Mouse (Mus musculus): ENCODE measurements around the gene Trp53i13.
"Not testable (repeated sequence)": the region's sequence is repeated elsewhere in the genome, so short reads cannot be mapped to it uniquely, and the experiment has no call there.

Gene Trp53i13

DNA sequence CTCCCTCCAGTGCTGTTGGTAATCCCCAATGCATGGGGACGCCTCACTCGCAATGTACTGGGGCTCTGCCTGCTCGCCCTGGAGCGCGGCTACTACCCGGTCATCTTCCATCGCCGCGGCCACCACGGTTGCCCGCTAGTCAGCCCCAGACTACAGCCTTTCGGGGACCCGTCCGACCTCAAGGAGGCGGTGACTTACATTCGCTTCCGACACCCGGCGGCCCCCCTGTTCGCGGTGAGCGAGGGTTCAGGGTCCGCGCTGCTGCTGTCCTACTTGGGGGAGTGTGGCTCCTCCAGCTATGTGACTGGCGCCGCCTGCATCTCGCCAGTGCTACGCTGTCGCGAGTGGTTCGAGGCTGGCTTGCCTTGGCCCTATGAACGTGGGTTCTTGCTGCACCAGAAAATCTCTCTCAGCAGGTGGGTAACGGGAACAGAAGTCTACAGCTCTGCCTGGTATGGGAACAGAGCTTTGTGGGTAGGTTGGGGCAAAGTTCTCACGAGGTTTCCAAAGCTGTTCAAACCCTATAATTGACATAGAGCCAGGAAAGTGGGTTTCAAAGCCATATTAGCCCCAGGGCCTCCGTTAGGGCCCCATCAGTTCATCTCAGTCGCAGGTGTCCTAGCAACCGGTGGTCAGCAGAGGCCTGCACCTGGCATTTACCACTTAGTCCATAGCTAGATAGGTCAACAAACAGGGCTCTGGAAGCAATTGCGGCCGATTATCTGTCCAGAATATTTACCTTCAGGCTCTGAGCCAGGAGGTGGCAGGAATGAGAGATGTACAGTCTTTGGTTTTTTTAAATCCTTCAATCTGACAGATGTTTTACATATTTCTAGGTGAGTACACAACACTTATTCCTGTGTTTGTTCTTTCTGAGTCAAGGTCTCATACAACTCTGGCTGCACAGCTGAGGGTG, at the start of gene Trp53i13:
Trp53i13 (minus strand) TSS at position 344 of the 916 bp plus-strand sequence.
- DNase-seq (ENCODE audit: low spot score in 2 of 2): peak in 1 of 2 experiments; percentile 52

DNA sequence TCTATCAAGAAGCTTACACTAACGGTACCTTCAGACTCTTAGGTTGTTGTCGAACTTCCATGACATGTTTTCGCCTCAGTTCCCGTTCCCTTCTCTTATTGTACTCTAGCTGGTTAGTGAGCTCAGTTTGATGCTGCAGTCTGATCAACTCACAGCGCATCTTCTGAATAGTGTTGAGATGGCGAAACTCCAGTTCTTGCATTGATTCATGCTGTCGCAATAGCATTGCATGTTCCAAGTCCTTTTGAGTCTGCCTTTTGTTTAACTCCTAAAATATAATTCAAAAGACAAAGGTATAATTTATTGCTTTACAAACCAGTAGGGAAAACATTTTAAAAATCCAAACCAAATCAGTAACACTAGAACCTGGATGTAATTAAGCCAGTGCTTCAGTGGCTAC, 29.5 kb upstream of the Trp53i13 start:
- no peak for DNase-seq (ENCODE audit: low spot score in 2 of 2)

DNA sequence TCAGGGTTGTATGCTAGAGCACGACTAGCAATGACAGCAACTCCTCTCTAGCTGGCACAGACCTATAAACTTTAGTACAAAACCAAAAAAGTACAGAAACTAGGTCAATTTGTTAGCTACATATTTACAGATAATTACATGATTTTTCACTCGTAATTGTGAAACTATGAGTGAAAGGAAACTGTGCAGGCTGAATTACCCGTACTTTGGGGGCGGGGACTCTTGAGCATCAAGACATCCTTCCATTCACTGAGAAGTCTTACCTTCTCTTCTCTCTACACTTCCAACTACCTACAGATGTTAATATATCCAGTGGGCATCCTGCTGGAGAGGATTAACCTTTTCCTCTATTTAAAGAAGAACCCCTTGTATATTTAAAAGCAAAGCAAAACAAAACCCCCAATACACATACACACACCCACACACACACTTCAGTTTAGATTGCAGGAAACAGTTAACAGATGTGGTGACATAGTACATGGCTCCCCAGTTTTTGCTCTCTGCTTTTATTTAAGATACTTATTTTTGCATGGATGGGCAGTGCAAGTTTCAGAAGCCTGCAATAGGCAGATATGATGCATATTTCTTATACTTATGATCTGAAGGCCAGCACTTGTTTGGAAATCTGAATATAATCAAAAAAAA, 16.5 kb upstream of the Trp53i13 start:
- DNase-seq (ENCODE audit: low spot score in 2 of 2): no peak

DNA sequence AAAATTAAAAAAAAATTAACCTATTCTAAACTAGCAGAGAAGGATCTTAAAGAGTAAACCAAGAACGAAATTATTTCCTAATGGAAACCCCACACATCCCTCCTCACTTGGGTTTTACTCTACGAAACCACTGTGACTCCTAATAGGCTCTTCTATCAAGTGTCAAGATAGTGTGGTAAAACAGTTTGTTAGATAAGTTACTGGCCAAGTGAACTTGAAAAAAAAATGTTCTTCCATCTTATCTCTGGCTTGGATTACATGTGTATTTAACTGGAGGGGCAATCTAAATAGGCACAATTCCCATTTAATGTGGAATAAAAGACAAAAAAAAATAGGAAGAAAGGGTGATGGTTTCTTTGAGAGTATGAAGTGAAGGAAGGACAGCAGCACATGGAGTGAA, 15.1 kb upstream of the Trp53i13 start:
- DNase-seq (ENCODE audit: low spot score in 2 of 2): no peak

DNA sequence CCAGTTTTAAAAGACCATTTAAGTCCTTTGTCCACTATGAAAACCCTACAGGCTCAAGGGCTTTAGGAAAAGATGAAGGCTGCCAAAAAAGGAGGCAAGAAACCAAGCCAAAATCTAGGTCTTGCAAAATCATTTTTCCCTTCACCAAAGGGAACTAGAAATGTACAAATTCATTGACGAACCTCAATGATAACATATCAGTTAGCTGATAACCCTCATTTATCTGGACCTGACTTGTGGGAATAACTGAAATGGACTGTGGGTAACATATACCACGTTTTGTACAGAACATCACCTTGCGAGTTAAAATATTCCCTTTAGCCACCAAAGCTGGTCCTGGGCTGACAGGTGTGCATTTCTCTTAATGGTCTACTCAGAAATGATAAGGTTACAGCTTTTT, 13.9 kb upstream of the Trp53i13 start:
- no peak for DNase-seq (ENCODE audit: low spot score in 2 of 2)

DNA sequence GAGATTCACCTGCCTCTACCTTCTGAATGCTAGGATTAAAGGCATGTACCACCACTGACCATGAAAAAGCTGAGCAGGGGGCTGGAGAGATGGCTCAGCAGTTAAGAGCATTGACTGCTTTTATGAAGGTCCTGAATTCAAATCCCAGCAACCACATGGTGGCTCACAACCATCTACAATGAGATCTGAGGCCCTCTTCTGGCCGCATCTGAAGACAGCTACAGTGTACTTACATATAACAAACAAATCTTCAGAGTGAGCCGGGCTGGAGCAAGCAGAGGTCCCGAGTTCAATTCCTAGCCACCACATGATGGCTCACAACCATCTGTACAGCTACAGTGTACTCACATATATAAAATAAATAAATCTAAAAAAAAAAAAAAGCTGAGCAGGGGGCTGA, 12.6 kb upstream of the Trp53i13 start:
- not testable (repeated sequence) for DNase-seq (ENCODE audit: low spot score in 2 of 2)

DNA sequence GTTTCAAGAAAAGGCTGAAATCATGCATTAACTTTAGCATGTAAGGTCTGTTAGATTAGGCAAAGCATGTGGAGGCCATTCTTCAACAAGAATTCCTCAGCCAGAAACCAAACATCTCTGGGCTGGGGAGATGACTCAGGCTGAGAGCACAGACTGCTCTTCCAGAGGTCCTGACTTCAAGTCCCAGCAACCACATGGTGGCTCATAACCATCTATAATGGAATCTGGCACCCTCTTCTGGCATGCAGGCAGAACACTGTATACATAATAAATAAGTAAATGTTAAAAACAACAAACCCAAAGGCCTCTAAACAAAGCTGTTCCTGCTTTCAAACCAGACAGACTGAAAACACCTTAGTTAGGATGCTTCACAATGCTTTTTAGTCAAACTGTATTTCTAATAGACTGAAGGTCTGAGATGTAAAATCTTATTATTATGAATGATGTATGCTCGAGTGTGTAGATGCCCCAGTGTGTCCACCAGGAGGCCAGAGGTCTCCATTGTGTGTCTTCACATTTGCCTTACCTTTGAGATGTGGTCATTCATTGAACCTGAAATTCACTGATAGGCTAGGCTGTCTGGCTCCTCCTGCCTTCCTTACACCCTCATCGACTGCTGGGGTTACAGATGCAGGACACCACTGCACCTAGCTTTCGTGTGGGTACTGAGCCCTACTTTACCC, 10.2 kb upstream of the Trp53i13 start:
- no peak for DNase-seq (ENCODE audit: low spot score in 2 of 2)

DNA sequence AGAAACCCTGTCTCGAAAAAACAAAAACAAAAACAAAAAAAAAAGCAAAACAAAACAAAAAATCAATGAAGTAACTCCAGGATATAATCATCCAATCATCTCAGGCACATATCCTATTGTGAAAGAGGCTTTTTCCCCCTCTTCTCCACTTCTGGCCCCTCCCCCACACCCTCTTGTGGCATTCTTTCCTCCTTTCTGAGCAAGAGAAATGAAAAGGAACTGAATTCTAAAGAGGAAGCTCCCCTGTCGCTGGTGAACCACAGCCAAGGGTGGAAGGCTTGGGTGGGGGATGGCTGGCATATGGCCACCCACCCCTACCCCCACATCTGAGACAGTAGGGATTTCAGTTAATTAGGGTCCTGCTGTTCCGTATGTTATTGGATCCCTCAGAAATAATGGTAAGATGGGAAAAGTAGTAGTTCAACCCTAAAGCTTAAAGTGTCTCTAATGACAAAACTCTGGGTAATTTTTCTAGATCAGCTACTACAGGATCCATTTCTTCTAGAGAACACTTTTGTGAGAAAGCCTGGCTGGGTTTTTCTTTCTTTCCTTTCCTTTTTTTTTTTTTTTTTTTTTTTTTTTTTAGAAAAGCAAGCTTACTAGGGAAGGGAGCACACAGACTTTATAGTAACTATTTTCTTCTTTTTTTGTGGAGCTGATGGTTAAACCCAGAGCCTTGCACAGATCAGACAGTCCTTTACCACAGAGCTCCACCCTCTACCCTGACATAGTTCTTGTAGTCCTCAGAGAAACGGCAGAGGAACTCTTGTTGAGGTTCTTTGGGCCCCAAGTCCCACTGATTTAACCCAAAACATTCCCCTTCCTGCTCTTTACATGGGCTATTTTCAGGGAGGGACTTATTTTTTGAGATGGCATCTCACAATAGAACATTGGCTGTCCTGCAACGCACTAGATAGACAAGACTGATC, 5.1 kb upstream of the Trp53i13 start:
- DNase-seq (ENCODE audit: low spot score in 2 of 2): peak; percentile 9 to 50

DNA sequence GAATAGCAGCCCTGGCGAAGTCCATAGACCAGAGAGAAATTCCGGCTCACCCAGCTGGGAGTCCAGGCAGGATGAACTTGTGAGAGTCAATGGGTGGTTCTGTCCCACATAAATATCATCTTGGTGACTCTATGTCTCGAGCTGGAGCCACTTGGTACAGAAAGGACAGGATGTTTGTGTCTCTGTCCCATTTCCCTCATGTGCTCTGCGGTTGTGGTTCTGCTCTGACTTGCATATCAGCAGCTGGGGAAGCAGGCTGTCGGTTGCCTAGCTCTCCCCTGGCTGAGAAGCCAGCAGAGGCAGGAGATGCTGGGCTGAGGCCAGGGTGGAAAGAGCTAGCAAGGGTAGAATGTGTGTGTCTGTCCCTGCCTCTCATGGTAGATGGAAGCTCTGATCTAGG, 3.3 kb upstream of the Trp53i13 start, which contains the start of gene Gm10392:
Gm10392 (minus strand) TSS at position 156 of the 400 bp plus-strand sequence.
- peak; percentile 31 to 65 for DNase-seq (ENCODE audit: low spot score in 2 of 2)

DNA sequence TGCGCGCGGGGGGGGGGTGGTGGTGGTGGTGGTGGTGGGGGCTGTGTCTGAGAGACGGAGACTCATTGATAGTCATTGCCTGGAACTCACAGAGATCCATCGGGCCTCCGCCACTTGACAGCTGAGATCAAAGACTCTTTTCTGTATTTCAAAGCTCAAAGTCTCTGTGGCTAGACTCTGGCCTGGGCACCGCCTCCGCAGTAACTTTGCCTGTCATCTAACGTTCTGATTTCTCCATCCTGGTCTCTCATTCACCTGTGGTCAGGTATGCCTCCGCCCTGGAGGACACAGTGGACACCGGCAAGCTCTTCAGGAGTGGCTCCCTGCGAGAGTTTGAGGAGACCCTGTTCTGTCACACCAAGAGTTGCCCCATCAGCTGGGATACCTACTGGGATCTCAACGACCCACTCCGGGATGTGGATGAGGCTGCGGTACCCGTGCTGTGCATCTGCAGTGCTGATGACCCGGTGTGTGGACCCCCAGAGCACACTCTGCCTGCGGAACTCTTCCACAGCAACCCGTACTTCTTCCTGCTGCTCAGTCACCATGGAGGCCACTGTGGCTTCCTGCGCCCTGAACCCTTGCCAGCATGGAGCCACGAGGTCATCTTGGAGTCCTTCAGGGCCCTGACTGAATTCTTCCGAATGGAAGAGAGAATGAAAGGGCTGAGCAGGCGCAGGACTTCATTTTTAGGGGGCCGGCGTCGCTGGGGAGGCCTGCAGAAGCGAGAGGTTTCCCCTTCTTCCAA, 2.4 kb upstream of the Trp53i13 start:
- DNase-seq (ENCODE audit: low spot score in 2 of 2): peak; percentile 10 to 28

DNA sequence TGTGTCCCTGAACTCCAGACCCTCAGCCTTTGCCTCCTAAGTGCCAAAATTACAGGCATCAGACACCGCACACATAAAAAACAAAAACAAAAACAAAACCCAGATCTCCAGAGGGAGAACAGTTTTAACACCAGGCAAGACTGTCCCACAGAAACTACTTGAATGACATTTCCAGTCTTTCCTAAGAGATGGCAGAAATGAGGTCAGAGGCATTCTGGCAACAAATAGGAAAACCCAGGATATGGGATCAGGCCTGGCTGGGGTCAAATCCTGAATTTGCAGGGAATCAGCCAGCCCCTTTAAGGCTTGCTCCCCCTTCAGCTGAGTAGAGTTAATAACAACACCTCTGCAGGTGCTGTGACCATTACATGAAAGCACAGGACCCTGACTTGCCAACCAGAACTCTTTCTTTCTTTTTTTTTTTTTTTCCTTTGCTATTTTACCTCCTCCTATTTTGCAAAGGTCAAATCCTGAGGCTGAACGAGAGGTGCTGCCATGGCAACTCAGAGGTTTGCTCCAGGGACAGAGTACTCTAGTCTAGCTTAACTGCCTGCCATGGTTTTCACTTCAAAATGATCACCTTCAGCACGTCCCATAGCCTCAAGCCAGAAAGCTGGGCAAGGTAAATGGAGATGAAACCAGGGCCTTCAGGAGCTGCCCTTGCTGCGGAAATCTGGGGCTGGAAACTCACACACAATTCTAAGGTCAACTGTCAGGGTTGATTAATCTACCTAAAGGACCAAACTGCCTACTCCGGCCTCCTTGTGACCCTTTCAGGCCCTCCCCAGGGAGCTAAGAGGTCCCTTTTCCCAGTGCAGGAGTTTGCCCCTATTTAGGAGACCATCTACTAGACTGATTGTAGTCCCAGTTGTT, 1.0 kb upstream of the Trp53i13 start:
- DNase-seq (ENCODE audit: low spot score in 2 of 2): no peak

DNA sequence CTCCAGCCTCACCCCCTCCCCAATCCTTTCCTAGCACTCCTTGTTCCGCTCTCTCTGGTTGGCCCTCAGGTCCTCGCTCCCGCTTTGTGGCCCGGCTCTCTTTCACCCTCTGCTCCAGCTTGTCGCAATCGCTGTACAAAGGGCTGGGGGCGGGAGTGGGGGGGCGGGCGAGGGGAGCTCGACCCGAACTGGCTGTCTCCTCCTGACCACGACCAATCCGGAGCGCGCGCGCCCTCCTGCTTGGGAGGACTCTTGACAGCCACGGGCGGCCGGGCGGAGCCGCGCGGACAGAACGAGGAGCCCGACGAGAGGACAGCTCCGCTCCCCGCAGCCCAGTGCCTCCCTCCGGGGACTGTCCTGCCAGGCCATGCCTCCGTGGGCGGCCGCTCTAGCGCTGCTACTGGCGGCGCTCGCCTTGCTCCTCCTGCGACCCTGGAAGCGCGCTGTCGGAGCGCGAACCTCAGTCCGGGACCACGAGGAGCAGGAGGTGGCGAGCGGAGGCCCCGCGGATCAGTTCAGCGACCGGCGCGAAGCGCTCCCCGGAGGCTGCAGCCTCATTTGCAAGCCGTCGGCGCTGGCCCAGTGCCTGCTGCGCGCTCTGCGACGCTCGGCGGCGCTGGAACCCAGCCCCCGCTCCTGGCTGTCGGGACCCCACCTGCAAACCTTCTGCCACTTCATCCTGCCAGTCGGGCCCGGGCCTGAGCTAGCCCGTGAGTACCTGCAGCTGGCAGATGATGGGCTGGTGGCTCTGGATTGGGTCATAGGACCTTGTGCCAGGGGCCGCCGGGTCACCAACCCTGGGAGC, 746 bp downstream of the Trp53i13 start, which contains the start of gene Abhd15:
Abhd15 (plus strand) TSS at position 290 of the 805 bp plus-strand sequence.
- DNase-seq (ENCODE audit: low spot score in 2 of 2): peak; percentile 73

DNA sequence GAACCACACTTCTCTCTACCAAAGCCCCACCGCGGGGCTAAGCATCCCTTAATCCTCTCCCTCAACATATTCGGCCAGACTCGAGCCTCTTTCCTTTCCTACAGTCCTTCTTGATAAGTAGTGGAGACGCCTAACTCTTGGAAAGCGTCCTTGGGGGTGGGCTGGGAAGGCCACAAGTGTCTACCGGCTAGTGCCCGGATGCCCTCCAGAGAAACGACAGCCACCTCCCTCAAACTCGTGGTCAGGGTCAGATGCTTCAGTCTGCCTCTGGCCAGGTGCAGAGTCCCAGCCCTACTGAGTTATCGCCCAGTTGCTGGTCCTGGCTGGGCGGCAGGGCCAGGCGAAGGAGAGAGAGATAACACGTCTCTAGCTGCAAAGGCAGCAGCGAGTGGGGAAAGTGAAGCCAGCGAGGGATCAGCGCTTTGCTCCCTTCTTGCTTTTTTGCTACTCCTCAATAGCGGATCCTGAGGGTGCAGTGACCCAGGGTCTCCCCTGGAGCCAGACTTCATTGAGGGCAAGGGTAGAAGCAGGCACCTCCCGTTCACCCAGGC, 1.4 kb downstream of the Trp53i13 start:
- peak; percentile 59 to 60 for DNase-seq (ENCODE audit: low spot score in 2 of 2)

DNA sequence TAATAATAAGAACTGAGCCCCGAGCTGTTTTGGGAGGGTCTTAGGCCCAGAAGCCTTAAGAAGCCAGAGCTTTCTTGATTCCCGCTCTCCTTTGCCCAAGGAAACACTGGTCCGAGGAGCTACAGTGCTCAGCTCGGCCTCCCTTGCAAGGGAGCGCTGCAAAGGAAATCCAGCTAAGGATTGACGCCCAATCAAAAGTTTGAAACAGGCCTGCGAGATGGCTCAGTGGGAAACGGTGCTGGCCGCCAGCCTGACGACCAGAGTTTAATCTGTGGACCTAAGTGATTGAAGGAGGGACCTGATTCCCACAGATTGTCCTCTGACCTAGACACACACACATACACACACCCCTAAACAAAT, 2.0 kb downstream of the Trp53i13 start:
- peak in 1 of 2 experiments; percentile 26 for DNase-seq (ENCODE audit: low spot score in 2 of 2)

DNA sequence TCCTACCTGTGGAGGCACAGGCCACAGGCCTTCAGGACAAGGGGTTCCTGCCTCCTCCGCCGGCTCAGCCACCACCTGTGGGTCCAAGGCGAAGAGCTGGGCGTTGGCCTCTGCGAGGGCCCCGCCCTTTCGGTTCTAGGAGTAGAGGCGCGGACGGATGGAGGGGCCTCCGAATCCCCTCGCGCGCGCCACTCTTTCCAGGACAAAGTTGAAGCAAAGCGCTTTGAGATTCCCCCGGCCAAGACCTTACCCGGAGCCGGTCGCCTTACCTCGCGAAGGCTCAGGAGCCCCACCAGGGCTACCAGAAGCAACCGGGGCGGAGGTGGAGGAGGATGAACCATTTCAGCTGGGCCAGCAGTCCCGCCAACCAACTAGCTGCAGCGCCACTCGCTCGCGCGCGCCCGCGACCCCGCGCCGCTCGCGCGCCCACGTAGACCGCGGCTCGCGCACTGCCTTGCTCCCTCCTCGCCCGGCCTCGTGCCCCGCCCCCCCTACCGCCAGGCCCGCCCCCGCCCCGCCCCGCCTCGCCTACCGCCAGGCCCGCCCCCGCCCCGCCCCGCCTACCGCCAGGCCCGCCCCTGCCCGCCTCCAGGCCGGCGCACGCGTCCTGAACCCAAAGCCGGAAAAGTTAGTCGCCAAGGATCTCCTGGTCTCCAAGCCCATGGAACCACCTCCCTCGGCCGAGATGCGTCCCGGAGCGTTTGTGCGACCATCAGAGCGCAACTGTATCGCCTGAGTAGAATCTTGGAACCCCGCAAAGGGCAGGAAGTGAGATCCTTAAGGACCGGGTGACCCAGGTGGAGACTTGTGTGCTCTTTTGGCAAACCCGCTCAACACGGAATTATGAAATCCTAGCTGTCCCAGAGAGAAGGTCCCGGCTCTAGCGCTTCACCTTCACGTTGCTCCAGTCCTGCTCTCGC, 2.6 kb downstream of the Trp53i13 start:
- peak; percentile 76 to 88 for DNase-seq (ENCODE audit: low spot score in 2 of 2)

DNA sequence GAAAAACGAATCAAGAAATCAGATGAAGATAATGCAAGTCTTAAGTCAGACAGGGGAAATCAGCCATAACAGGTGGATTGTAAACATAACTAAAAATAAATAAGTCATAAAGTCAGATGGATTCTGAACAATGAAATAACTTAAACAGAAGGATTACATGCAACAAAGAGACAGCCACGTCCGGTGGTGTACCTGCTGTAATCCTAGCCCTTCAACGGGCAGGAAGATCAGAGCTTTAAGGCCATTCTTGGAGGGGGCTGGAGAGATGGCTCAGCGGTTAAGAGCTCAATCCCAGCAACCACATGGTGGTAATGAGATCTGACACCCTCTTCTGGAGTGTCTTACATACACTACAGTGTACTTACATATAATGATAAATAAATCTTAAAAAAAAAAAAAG, 4.4 kb downstream of the Trp53i13 start:
- DNase-seq (ENCODE audit: low spot score in 2 of 2): no peak

Measured in spleen, postnatal 10 days (tissue).